9 mouse cellular contexts compared by ENCODE assay signal in genomic region chr19:37695762-37696602, GRCm38 (mm10). TPM values are rescaled to one million over a fixed set of nuclear protein-coding genes. Genes with fewer than 3 reads are reported as not detected.
DNase-seq lines count a peak whose midpoint lies in the region; ATAC-seq and TF ChIP-seq lines count a peak whose summit lies in the region.
"Had no signal": no experiment of that assay in that cellular context is flagged by ENCODE, and none has a peak within 500 bp of the region (broad histone marks: within the 10 kb centered on the region; RNA-seq: fewer than 3 reads in every experiment).

No protein-coding gene starts in this region.

- TF ChIP-seq EP300 in lung, postnatal 0 days (IDR thresholded peaks at IDR 0.05): no peak
- no peak for TF ChIP-seq EP300 in stomach, postnatal 0 days (optimal IDR thresholded peaks at IDR 0.05)

- H3K27ac ChIP-seq in forebrain, embryonic 12.5 days: no peak overlapping the region
- H3K27ac ChIP-seq in forebrain, embryonic 11.5 days (ENCODE audit: low read depth, low read length): no peak overlapping the region
- H3K27ac ChIP-seq in lung, postnatal 0 days (ENCODE audit: low read length): no peak overlapping the region
- H3K27ac ChIP-seq in liver, embryonic 11.5 days (ENCODE audit: low read depth, low read length): no peak overlapping the region
- no peak overlapping the region for H3K27ac ChIP-seq in stomach, postnatal 0 days (replicated peaks)

- WGBS in forebrain, embryonic 12.5 days: 3% methylated on average over 42 of the region's 42 CpGs
- WGBS in forebrain, embryonic 11.5 days: 2% methylated on average over 42 of the region's 42 CpGs
- WGBS in lung, postnatal 0 days: 3% methylated on average over 42 of the region's 42 CpGs
- 4% methylated on average over 42 of the region's 42 CpGs for WGBS in liver, embryonic 11.5 days
- WGBS in stomach, postnatal 0 days: 8% methylated on average over 42 of the region's 42 CpGs

- no peak for ATAC-seq in forebrain, embryonic 12.5 days (ENCODE audit: low FRiP score)
- ATAC-seq in forebrain, embryonic 11.5 days (replicated peaks; ENCODE audit: low FRiP score): no peak
- ATAC-seq in lung, postnatal 0 days: no peak
- ATAC-seq in liver, embryonic 11.5 days (replicated peaks; ENCODE audit: low FRiP score): no peak
- ATAC-seq in stomach, postnatal 0 days (ENCODE audit: low FRiP score, low TSS enrichment): no peak

- H3K4me2 ChIP-seq in forebrain, embryonic 12.5 days: peak overlapping the region; percentile 21; the same call in 1 of the 2 replicates
- no peak overlapping the region for H3K4me2 ChIP-seq in forebrain, embryonic 11.5 days (ENCODE audit: low read depth, low read length, severe bottlenecking)
- H3K4me2 ChIP-seq in lung, postnatal 0 days (replicated peaks; ENCODE audit: low read depth, low read length): peak overlapping the region; percentile 14; the same call in 1 of the 2 replicates
- H3K4me2 ChIP-seq in liver, embryonic 11.5 days: peak overlapping the region; percentile 60
- H3K4me2 ChIP-seq in stomach, postnatal 0 days (replicated peaks; ENCODE audit: low read depth): no peak overlapping the region; the same call in 1 of the 2 replicates

- peaks cover 100% of the 10 kb centered on the region for H3K27me3 ChIP-seq in forebrain, embryonic 12.5 days
- H3K27me3 ChIP-seq in forebrain, embryonic 11.5 days (ENCODE audit: control insufficient read depth, insufficient read depth, low read length): peaks cover 100% of the 10 kb centered on the region
- peaks cover 93% of the 10 kb centered on the region for H3K27me3 ChIP-seq in lung, postnatal 0 days (replicated peaks; ENCODE audit: insufficient read depth, low read length)
- H3K27me3 ChIP-seq in liver, embryonic 11.5 days (replicated peaks; ENCODE audit: control insufficient read depth, insufficient read depth, low read length): peaks cover 100% of the 10 kb centered on the region
- H3K27me3 ChIP-seq in stomach, postnatal 0 days (ENCODE audit: control insufficient read depth, insufficient read depth, low read length): peaks cover 58% of the 10 kb centered on the region

- H3K9me3 ChIP-seq in forebrain, embryonic 12.5 days: no peaks in the 10 kb centered on the region
- no peaks in the 10 kb centered on the region for H3K9me3 ChIP-seq in forebrain, embryonic 11.5 days (ENCODE audit: control insufficient read depth, low read length)
- no peaks in the 10 kb centered on the region for H3K9me3 ChIP-seq in lung, postnatal 0 days (ENCODE audit: low read length)
- no peaks in the 10 kb centered on the region for H3K9me3 ChIP-seq in liver, embryonic 11.5 days (ENCODE audit: control insufficient read depth, low read length)
- H3K9me3 ChIP-seq in stomach, postnatal 0 days (ENCODE audit: control insufficient read depth, low read length): no peaks in the 10 kb centered on the region

- H3K36me3 ChIP-seq in forebrain, embryonic 12.5 days (replicated peaks): no peaks in the 10 kb centered on the region
- no peaks in the 10 kb centered on the region for H3K36me3 ChIP-seq in forebrain, embryonic 11.5 days (ENCODE audit: control insufficient read depth, insufficient read depth, low read length)
- H3K36me3 ChIP-seq in lung, postnatal 0 days (ENCODE audit: insufficient read depth, low read length): no peaks in the 10 kb centered on the region
- no peaks in the 10 kb centered on the region for H3K36me3 ChIP-seq in liver, embryonic 11.5 days (ENCODE audit: control insufficient read depth, insufficient read depth, low read length)
- no peaks in the 10 kb centered on the region for H3K36me3 ChIP-seq in stomach, postnatal 0 days (ENCODE audit: control insufficient read depth, insufficient read depth, low read length)

- peaks cover 37% of the 10 kb centered on the region for H3K4me1 ChIP-seq in forebrain, embryonic 12.5 days
- H3K4me1 ChIP-seq in forebrain, embryonic 11.5 days (replicated peaks; ENCODE audit: control insufficient read depth, insufficient read depth, low read length): peaks cover 16% of the 10 kb centered on the region
- H3K4me1 ChIP-seq in lung, postnatal 0 days (ENCODE audit: insufficient read depth, low read depth, low read length): peaks cover 5% of the 10 kb centered on the region; the same call in 1 of the 2 replicates
- H3K4me1 ChIP-seq in liver, embryonic 11.5 days (replicated peaks; ENCODE audit: control insufficient read depth, insufficient read depth, low read length): peaks cover 23% of the 10 kb centered on the region
- H3K4me1 ChIP-seq in stomach, postnatal 0 days (replicated peaks; ENCODE audit: control insufficient read depth, insufficient read depth): peaks cover 2% of the 10 kb centered on the region; the same call in 1 of the 2 replicates

- H3K4me3 ChIP-seq in forebrain, embryonic 12.5 days (replicated peaks): peak overlapping the region; percentile 14
- H3K4me3 ChIP-seq in forebrain, embryonic 11.5 days (ENCODE audit: low read depth, low read length): no peak overlapping the region
- H3K4me3 ChIP-seq in lung, postnatal 0 days (ENCODE audit: low read depth, low read length): peak overlapping the region; percentile 15; the same call in 1 of the 2 replicates
- peak overlapping the region; percentile 33 for H3K4me3 ChIP-seq in liver, embryonic 11.5 days (ENCODE audit: low read depth, low read length)
- H3K4me3 ChIP-seq in stomach, postnatal 0 days (ENCODE audit: low read depth, low read length): peak overlapping the region; percentile 4; the same call in 1 of the 2 replicates

- no peak for DNase-seq in forebrain, embryonic 11.5 days (ENCODE audit: low spot score)
- no peak for DNase-seq in lung, postnatal 0 days (ENCODE audit: low spot score)
- no peak for DNase-seq in lung, postnatal 4 days
- DNase-seq in liver, embryonic 11.5 days (ENCODE audit: low spot score): peak; percentile 45
- no peak for DNase-seq in stomach, postnatal 0 days (ENCODE audit: low spot score)
- no peak for DNase-seq in frontal cortex, postnatal 36 days (ENCODE audit: low spot score in 2 of 2)
- no peak for DNase-seq in cerebellum, postnatal 14 days
- DNase-seq: layer of hippocampus, postnatal 36 days had no signal

- TF ChIP-seq CTCF in lung, postnatal 0 days (IDR thresholded peaks at IDR 0.05): no peak
- no peak for TF ChIP-seq CTCF in stomach, postnatal 0 days (IDR thresholded peaks at IDR 0.05; ENCODE audit: low read depth)

- no peak overlapping the region for H3K9ac ChIP-seq in forebrain, embryonic 12.5 days
- H3K9ac ChIP-seq in forebrain, embryonic 11.5 days (ENCODE audit: low read length): no peak overlapping the region
- no peak overlapping the region for H3K9ac ChIP-seq in lung, postnatal 0 days (replicated peaks; ENCODE audit: low read depth)
- no peak overlapping the region for H3K9ac ChIP-seq in liver, embryonic 11.5 days (ENCODE audit: low read depth, low read length)
- no peak overlapping the region for H3K9ac ChIP-seq in stomach, postnatal 0 days (ENCODE audit: low read length)

RNA-seq across cellular contexts. Expression of gene Cyp26a1, which starts 1.6 kb away (rescaled TPM):
- 0.50 and 0.65 TPM in 2 replicates for polyA plus RNA-seq in forebrain, embryonic 12.5 days (2016; fragmentation: Nextera tagmentation; extraction: Ambion mirVana)
- polyA plus RNA-seq in forebrain, embryonic 11.5 days (2014; fragmentation: Nextera tagmentation; extraction: Ambion mirVana): 1.4 and 1.5 TPM in 2 replicates
- polyA plus RNA-seq in lung, postnatal 0 days (2015; fragmentation: Nextera tagmentation; extraction: Ambion mirVana): 0.14 TPM in 1 of 2 replicates, not detected in the other
- 0.58 and 0.63 TPM in 2 replicates for polyA plus RNA-seq in liver, embryonic 11.5 days (2014; fragmentation: Nextera tagmentation; extraction: Ambion mirVana)
- polyA plus RNA-seq in stomach, postnatal 0 days (2015; fragmentation: Nextera tagmentation; extraction: Ambion mirVana): 0.94 and 1.4 TPM in 2 replicates

RNA-seq across cellular contexts. Expression of gene Cyp26c1, which starts 10.6 kb away (rescaled TPM):
- polyA plus RNA-seq in forebrain, embryonic 12.5 days (2016; fragmentation: Nextera tagmentation; extraction: Ambion mirVana): not detected in 2 replicates
- polyA plus RNA-seq in forebrain, embryonic 11.5 days (2014; fragmentation: Nextera tagmentation; extraction: Ambion mirVana): 0.15 TPM in 1 of 2 replicates, not detected in the other
- polyA plus RNA-seq in lung, postnatal 0 days (2015; fragmentation: Nextera tagmentation; extraction: Ambion mirVana): not detected in 2 replicates
- 0.10 TPM in 2 replicates for polyA plus RNA-seq in liver, embryonic 11.5 days (2014; fragmentation: Nextera tagmentation; extraction: Ambion mirVana)
- not detected in 2 replicates for polyA plus RNA-seq in stomach, postnatal 0 days (2015; fragmentation: Nextera tagmentation; extraction: Ambion mirVana)

Comparison
In these comparisons a context has a peak if more than half of its experiments do, and no peak if none do; other contexts are left out.
1. H3K4me2 ChIP-seq: peak in forebrain, embryonic 12.5 days (single experiment), lung, postnatal 0 days (single experiment) and liver, embryonic 11.5 days (single experiment); none in forebrain, embryonic 11.5 days (single experiment) and stomach, postnatal 0 days (single experiment).